Mouse (Mus musculus): ENCODE results near the gene Casd1. TPM values are rescaled to one million over a fixed set of nuclear protein-coding genes. Genes with fewer than 3 reads are reported as not detected.

Casd1 gene
- polyA plus RNA-seq (2015; fragmentation: Nextera tagmentation; extraction: Ambion mirVana), result 8.6 and 10.8 TPM in 2 replicates

GRCm38 (mm10) chr6:4600658-4601296 is at the start of gene Casd1:
Casd1 (plus strand) TSS chr6:4600839.

Other genes with a start within 250 kb of the Casd1 start
- gene Col1a2, start 96.0 kb upstream of the Casd1 start, polyA plus RNA-seq (2015; fragmentation: Nextera tagmentation; extraction: Ambion mirVana), result 179 and 239 TPM in 2 replicates
- 20.1 and 27.3 TPM in 2 replicates for gene Sgce, start 146.4 kb downstream of the Casd1 start, polyA plus RNA-seq (2015; fragmentation: Nextera tagmentation; extraction: Ambion mirVana)
- gene Peg10, start 146.5 kb downstream of the Casd1 start, polyA plus RNA-seq (2015; fragmentation: Nextera tagmentation; extraction: Ambion mirVana), result 0.73 and 1.2 TPM in 2 replicates